Mouse (Mus musculus): ENCODE results near the gene Ssr2.

DNA sequence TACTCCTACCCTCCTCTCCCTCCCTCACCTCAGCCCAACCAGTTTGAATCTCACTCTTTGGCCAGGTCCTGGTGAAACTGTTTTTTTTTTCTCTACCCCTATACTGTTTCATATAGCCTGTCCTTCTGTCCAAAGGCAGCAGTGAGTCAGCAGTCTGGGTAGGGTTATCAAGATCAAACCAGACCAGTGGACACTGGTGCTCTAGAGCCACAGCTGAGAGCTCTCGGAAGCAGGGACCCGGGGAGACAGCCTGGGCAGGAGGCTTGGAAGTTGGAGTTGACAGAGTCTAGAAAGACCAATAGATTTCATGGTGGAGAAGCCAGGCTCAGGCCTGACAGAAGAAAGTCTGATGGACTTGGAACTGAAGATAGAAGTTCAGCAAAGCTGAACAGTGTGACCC lies 7.1 kb upstream of the Ssr2 start:
- TF ChIP-seq CTCF (IDR thresholded peaks at IDR 0.05; ENCODE audit: low read depth, low read length) = no peak
- no peak for TF ChIP-seq POLR2A (IDR thresholded peaks at IDR 0.05; ENCODE audit: extremely low read depth, insufficient read depth, low read length)

Measured in liver, adult 2 months (tissue).